Mouse (Mus musculus): ENCODE measurements at regions not wholly inside any gene's neighbourhood (a gene's known extent, or its start where the extent isn't known, plus 50 kb on each side); places are given as distances from the start of the nearest gene placed in this dataset.

DNA sequence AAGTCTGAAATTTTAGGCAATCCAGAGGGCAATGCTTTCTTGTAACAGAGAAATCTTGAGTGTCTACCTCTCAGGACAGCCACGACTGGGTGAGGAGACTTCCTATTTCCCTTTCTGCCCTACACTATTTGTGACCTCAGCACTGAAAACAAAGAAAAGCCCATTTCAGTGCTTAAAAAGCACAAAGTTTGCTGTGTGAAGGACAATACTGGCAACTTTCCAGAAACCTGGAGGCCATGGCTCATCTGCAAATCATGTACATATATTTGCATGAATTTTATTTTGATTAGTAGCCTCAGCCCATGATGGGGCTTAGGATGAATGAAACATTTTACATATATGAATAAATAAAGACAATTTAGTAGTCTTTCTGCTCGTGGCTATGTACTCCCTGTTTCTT lies 292.4 kb upstream of the Gm11146 start:
- WGBS = 64% methylated on average over 2 of the region's 2 CpGs
- Histone ChIP-seq H3K9ac (replicated peaks) (no peak overlapping the region), H3K4me3 (replicated peaks) (no peak overlapping the region), H3K27me3 (no peaks in the 10 kb centered on the region), H3K9me3 (no peaks in the 10 kb centered on the region), H3K27ac (no peak overlapping the region), H3K4me2 (no peak overlapping the region), H3K4me1 (replicated peaks) (no peaks in the 10 kb centered on the region; the same call in 1 of the 2 replicates), H3K36me3 (no peaks in the 10 kb centered on the region)
- no peak for ATAC-seq (ENCODE audit: insufficient number of reproducible peaks, insufficient read depth, low FRiP score, low TSS enrichment, low read depth)

GRCm38 (mm10) chr16:77893690-77894089 lies 291.8 kb upstream of the Gm11146 start:
- Histone ChIP-seq H3K27me3 (no peaks in the 10 kb centered on the region), H3K9ac (replicated peaks) (no peak overlapping the region), H3K4me1 (replicated peaks) (no peaks in the 10 kb centered on the region; the same call in 1 of the 2 replicates), H3K27ac (no peak overlapping the region), H3K4me2 (no peak overlapping the region), H3K36me3 (no peaks in the 10 kb centered on the region), H3K4me3 (replicated peaks) (no peak overlapping the region), H3K9me3 (no peaks in the 10 kb centered on the region)
- WGBS = 37% methylated on average over 2 of the region's 2 CpGs
- no peak for ATAC-seq (ENCODE audit: insufficient number of reproducible peaks, insufficient read depth, low FRiP score, low TSS enrichment, low read depth)

DNA sequence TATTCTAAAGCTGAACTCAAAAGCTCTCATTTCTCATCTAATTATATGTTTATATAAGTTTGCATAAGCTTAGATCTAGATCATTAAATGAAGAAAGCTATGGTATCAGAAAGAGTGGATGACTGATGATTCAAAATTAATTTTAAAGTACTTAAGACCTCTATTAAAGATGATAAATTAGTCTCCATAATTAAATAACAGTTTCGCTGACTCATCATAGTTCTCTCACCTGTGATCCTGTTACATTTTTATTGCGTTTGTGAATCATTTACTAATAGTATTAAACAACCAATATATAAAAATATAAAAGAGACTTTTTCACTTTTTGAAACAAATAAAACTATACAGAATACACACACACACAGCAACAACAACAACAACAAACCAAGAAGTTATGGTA lies 290.8 kb upstream of the Gm11146 start:
- Histone ChIP-seq H3K36me3 (no peaks in the 10 kb centered on the region), H3K27ac (no peak overlapping the region), H3K27me3 (no peaks in the 10 kb centered on the region), H3K9ac (replicated peaks) (no peak overlapping the region), H3K4me1 (replicated peaks) (no peaks in the 10 kb centered on the region; the same call in 1 of the 2 replicates), H3K9me3 (no peaks in the 10 kb centered on the region), H3K4me2 (no peak overlapping the region), H3K4me3 (replicated peaks) (no peak overlapping the region)
- ATAC-seq (ENCODE audit: insufficient number of reproducible peaks, insufficient read depth, low FRiP score, low TSS enrichment, low read depth) = no peak
- 79% methylated on average over 2 of the region's 2 CpGs for WGBS

DNA sequence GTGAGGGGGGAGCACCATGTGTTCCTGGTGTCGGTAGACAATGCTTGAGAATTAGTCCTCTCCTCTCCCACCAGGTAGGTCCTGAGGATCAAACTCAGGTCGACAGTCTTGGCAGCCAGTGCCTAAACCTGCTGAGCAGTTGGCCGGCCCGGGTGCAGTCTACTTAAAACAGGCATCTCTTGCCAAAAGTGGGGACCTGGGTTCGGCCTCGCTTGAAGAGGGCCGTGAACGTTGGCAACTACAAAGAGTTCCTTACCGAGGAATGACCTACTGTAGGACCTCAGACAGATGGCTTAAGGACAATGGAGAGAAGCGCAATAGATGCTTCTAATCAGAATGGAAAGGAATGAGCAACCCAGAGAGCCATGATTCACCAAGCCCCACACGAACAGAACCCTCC lies 287.5 kb upstream of the Gm11146 start:
- H3K27ac ChIP-seq = no peak overlapping the region
- no peak overlapping the region for H3K4me3 ChIP-seq (replicated peaks)
- no peaks in the 10 kb centered on the region for H3K9me3 ChIP-seq
- no peaks in the 10 kb centered on the region for H3K36me3 ChIP-seq
- no peaks in the 10 kb centered on the region; the same call in none of the 2 replicates for H3K4me1 ChIP-seq (replicated peaks)
- H3K27me3 ChIP-seq = no peaks in the 10 kb centered on the region
- WGBS = 92% methylated on average over 11 of the region's 11 CpGs
- H3K4me2 ChIP-seq = no peak overlapping the region
- no peak for ATAC-seq (ENCODE audit: insufficient number of reproducible peaks, insufficient read depth, low FRiP score, low TSS enrichment, low read depth)
- no peak overlapping the region for H3K9ac ChIP-seq (replicated peaks)

DNA sequence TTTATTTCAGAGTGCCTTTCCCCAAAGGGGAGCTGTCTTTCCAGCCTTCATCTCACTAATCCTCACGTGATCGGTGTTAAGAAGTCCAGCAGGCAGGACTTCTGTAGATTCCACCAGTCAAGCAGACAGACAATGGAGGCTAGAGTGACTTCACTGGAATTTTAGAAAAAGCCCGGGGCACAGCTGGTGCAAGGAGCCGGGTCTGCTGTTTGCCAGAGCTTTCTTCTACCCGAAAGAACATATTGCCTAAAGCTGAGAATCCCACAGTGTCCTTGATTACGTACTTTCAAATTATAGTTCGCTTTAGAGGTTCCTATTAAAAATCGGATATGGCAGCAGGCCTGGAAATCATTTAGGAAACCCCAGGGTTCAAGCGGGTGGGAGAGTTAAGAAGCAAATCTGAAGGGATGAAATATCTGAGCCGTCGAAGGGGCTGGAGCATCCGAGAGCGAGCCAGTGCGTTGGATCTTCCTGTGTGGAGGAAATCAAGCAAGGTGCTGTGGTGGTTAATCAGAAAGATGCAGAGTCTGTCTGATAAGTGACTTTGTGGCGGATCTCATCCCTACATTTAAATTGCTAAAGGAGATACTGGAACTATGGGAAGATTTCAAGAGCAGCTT lies 283.3 kb upstream of the Gm11146 start:
- H3K36me3 ChIP-seq = no peaks in the 10 kb centered on the region
- H3K9me3 ChIP-seq = no peaks in the 10 kb centered on the region
- H3K4me1 ChIP-seq (replicated peaks) = no peaks in the 10 kb centered on the region; the same call in 1 of the 2 replicates
- no peak overlapping the region for H3K4me3 ChIP-seq (replicated peaks)
- H3K27ac ChIP-seq = no peak overlapping the region
- ATAC-seq (ENCODE audit: insufficient number of reproducible peaks, insufficient read depth, low FRiP score, low TSS enrichment, low read depth) = no peak; the same call in 1 of the 2 replicates
- 48% methylated on average over 15 of the region's 15 CpGs for WGBS
- H3K27me3 ChIP-seq = no peaks in the 10 kb centered on the region
- no peak overlapping the region for H3K9ac ChIP-seq (replicated peaks)
- no peak overlapping the region for H3K4me2 ChIP-seq

- ATAC-seq (ENCODE audit: insufficient number of reproducible peaks, insufficient read depth, low FRiP score, low TSS enrichment, low read depth) = no peak
These were observed 282.6 kb upstream of the Gm11146 start for GRCm38 (mm10) chr16:77884495-77884894.

DNA sequence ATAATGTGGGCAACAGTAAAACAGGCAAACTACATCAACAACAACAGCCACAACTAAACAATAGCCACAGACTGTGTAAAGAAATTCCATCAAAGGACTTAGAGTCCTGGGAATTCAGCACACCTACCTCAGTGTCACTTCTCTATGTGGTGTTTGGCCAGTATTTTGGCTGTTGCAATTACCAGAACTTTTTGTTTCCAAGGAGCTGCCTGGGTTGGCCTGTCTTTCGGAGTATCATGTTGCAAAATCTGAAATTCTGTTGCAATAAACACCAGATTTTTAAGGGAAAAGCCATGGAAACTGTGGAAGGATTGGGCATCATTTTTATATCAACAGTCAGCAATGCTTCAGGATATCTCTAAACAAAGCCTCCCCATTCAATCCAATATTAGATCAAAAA lies 275.1 kb upstream of the Gm11146 start:
- H3K27ac ChIP-seq = no peak overlapping the region
- H3K4me1 ChIP-seq (replicated peaks) = no peaks in the 10 kb centered on the region
- no peaks in the 10 kb centered on the region for H3K36me3 ChIP-seq
- 89% methylated on average over 1 of the region's 1 CpGs for WGBS
- no peak overlapping the region for H3K9ac ChIP-seq (replicated peaks)
- H3K4me2 ChIP-seq = no peak overlapping the region
- no peak for ATAC-seq (ENCODE audit: insufficient number of reproducible peaks, insufficient read depth, low FRiP score, low TSS enrichment, low read depth)
- no peak overlapping the region for H3K4me3 ChIP-seq (replicated peaks)
- no peaks in the 10 kb centered on the region for H3K9me3 ChIP-seq
- no peaks in the 10 kb centered on the region for H3K27me3 ChIP-seq

More at GRCm38 (mm10) chr16:77884495-77884894, 282.6 kb upstream of the Gm11146 start:
- Histone ChIP-seq H3K4me2 (no peak overlapping the region), H3K9me3 (no peaks in the 10 kb centered on the region), H3K27ac (no peak overlapping the region), H3K4me1 (replicated peaks) (no peaks in the 10 kb centered on the region; the same call in 1 of the 2 replicates), H3K27me3 (no peaks in the 10 kb centered on the region), H3K4me3 (replicated peaks) (no peak overlapping the region), H3K9ac (replicated peaks) (no peak overlapping the region), H3K36me3 (no peaks in the 10 kb centered on the region)
- WGBS = 87% methylated on average over 9 of the region's 9 CpGs

- Histone ChIP-seq H3K4me2 (no peak overlapping the region), H3K9me3 (no peaks in the 10 kb centered on the region), H3K4me1 (replicated peaks) (no peaks in the 10 kb centered on the region), H3K9ac (replicated peaks) (no peak overlapping the region), H3K27ac (no peak overlapping the region), H3K4me3 (replicated peaks) (no peak overlapping the region), H3K27me3 (no peaks in the 10 kb centered on the region), H3K36me3 (no peaks in the 10 kb centered on the region)
- ATAC-seq (ENCODE audit: insufficient number of reproducible peaks, insufficient read depth, low FRiP score, low TSS enrichment, low read depth) = no peak
- WGBS = 84% methylated on average over 5 of the region's 5 CpGs
These were observed 261.4 kb upstream of the Gm11146 start for GRCm38 (mm10) chr16:77863246-77863645.

DNA sequence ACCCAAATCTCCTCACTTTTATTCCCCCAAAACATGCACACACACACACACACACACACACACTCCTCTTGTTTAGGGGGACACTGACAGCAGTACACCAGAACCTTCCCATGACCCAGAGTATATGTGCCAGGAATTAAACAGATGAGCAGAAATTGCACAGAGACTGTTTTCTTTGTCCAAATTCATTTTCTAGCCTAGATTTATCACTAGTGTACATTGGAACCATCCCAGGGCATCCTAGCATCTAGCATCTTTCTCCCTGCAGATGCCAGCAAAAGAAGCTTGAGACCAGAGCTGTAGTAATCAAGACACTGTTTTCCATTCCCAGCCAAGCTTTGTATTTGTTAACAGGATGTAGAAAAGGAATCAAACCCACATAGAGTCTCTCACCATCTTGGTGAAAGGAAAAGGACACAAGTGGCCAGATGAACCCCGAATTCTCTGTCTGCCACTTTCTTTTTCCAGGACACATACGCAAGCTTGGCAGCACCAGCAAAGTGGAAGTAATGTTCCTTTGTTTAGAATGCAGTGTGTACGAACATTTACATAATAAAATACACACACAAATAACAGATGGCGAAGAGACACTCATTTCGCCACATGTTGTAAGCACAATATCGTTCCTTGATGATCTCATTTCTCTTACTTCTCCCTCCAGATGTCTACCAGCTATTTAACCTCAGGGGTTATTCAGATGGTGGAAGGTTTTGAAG lies 250.3 kb upstream of the Gm11146 start:
- H3K27me3 ChIP-seq = no peaks in the 10 kb centered on the region
- H3K27ac ChIP-seq = no peak overlapping the region
- H3K4me2 ChIP-seq = no peak overlapping the region
- no peak overlapping the region for H3K4me3 ChIP-seq (replicated peaks)
- ATAC-seq (ENCODE audit: insufficient number of reproducible peaks, insufficient read depth, low FRiP score, low TSS enrichment, low read depth) = no peak
- no peak overlapping the region for H3K9ac ChIP-seq (replicated peaks)
- WGBS = 83% methylated on average over 6 of the region's 6 CpGs
- H3K36me3 ChIP-seq = no peaks in the 10 kb centered on the region
- H3K4me1 ChIP-seq (replicated peaks) = no peaks in the 10 kb centered on the region
- no peaks in the 10 kb centered on the region for H3K9me3 ChIP-seq

DNA sequence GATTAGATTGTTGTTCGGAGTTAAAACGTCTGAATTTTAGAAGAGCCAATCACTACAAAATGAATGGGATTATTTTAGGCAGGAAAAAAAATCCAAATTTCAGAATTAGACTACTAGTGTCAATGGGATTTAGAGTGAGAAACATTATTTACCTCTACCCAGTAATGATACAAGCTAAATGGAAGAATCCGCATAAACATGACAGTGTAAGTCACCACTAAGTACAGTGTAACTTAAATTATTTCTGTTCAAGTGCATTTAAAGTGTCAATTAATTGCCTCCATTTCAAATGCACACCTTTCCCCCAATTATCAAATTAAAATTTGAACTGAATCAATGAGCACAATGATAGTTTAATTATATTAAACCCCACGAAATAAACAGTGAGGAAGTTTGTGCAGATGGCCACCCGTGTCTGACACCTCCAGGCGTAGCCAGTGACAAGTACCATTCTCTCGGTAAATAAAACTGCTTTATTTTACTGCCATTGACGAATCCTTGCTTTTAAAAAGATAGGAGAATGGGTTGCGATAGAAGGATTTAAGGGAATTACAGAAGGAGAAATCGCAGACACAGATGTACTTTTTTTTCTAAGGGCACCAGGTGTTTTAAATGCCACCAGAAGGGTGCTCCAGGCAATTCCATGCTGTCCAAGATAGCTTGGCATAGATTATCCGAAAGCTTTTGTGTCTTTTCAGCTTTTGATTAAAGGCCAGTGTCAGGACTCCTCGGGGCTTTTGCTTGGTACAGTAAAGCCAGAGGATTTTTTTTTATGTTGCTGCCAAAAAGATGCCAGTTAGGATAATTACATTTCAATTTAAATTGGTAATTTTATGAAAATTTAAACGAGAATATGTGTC lies 249.5 kb upstream of the Gm11146 start:
- ATAC-seq (ENCODE audit: insufficient number of reproducible peaks, insufficient read depth, low FRiP score, low TSS enrichment, low read depth) = no peak
- Histone ChIP-seq H3K4me1 (replicated peaks) (no peaks in the 10 kb centered on the region), H3K36me3 (no peaks in the 10 kb centered on the region), H3K4me2 (no peak overlapping the region), H3K27ac (no peak overlapping the region), H3K9ac (replicated peaks) (no peak overlapping the region), H3K27me3 (no peaks in the 10 kb centered on the region), H3K9me3 (no peaks in the 10 kb centered on the region), H3K4me3 (replicated peaks) (no peak overlapping the region)
- 75% methylated on average over 13 of the region's 13 CpGs for WGBS

DNA sequence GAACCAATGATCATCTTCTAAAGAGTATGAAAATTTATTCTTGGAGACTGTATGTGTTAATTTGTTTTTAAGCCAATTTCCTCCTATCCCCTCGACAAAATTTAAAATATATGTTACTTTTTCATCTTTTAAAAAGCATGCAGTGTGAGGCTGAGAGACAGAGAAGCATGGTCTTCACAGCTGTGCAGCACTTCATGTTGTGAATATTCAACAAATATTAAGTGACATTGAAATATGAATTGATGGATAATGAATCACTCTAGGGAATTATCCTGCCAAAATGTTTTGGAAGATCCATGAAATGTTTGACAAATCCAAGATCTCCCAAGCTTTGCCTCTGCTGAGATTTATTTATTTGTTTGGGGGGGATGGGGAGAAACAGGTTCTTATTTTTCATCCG lies 233.9 kb upstream of the Gm11146 start:
- ATAC-seq (ENCODE audit: insufficient number of reproducible peaks, insufficient read depth, low FRiP score, low TSS enrichment, low read depth) = no peak
- H3K36me3 ChIP-seq = no peaks in the 10 kb centered on the region
- H3K27ac ChIP-seq = no peak overlapping the region
- no peak overlapping the region for H3K4me2 ChIP-seq
- H3K9me3 ChIP-seq = no peaks in the 10 kb centered on the region
- no peaks in the 10 kb centered on the region for H3K27me3 ChIP-seq
- WGBS = 82% methylated on average over 2 of the region's 2 CpGs
- no peak overlapping the region for H3K4me3 ChIP-seq (replicated peaks)
- H3K4me1 ChIP-seq (replicated peaks) = no peaks in the 10 kb centered on the region
- no peak overlapping the region for H3K9ac ChIP-seq (replicated peaks)
